Mouse (Mus musculus): ENCODE data around the gene Acad12. TPM values are rescaled to one million over a fixed set of nuclear protein-coding genes. Genes with fewer than 3 reads are reported as not detected.

Gene Acad12
- total RNA-seq, 2 experiments from 2014 or later: 0.38 to 1.8 TPM

Other genes starting within 250 kb of the Acad12 start
- 41.4 and 52.5 TPM in 2 replicates for gene Trafd1, start 233.3 kb downstream of the Acad12 start, total RNA-seq (2014; fragmentation: Nextera tagmentation)
- gene Trafd1, start 233.3 kb downstream of the Acad12 start, total RNA-seq (2017): 15.5 and 39.2 TPM in 2 replicates
- 45.2 and 47.0 TPM in 2 replicates for gene Naa25, start 221.0 kb downstream of the Acad12 start, total RNA-seq (2014; fragmentation: Nextera tagmentation)
- gene Naa25, start 221.0 kb downstream of the Acad12 start, total RNA-seq (2017): 78.7 and 127 TPM in 2 replicates
- not detected in 2 replicates for gene Tmem116, start 167.0 kb downstream of the Acad12 start, total RNA-seq (2014; fragmentation: Nextera tagmentation)
- 2.3 TPM in 1 of 2 replicates, not detected in the other for gene Tmem116, start 167.0 kb downstream of the Acad12 start, total RNA-seq (2017)
- 191 and 257 TPM in 2 replicates for gene Erp29, start 166.4 kb downstream of the Acad12 start, total RNA-seq (2014; fragmentation: Nextera tagmentation)
- gene Erp29, start 166.4 kb downstream of the Acad12 start, total RNA-seq (2017): 422 and 491 TPM in 2 replicates
- gene Adam1b, start 115.5 kb downstream of the Acad12 start, total RNA-seq (2014; fragmentation: Nextera tagmentation): 0.39 TPM in 1 of 2 replicates, not detected in the other
- not detected in 2 replicates for gene Adam1b, start 115.5 kb downstream of the Acad12 start, total RNA-seq (2017)
- gene Adam1a, start 73.5 kb downstream of the Acad12 start, total RNA-seq (2014; fragmentation: Nextera tagmentation): 1.4 and 3.0 TPM in 2 replicates
- gene Adam1a, start 73.5 kb downstream of the Acad12 start, total RNA-seq (2017): 2.9 and 5.0 TPM in 2 replicates
- gene Gm42878, start 73.5 kb downstream of the Acad12 start, total RNA-seq (2014; fragmentation: Nextera tagmentation): not detected in 2 replicates
- gene Gm42878, start 73.5 kb downstream of the Acad12 start, total RNA-seq (2017): not detected in 2 replicates
- gene Mapkapk5, start 73.0 kb downstream of the Acad12 start, total RNA-seq (2014; fragmentation: Nextera tagmentation): 135 and 143 TPM in 2 replicates
- 120 and 186 TPM in 2 replicates for gene Mapkapk5, start 73.0 kb downstream of the Acad12 start, total RNA-seq (2017)
- 98.2 and 116 TPM in 2 replicates for gene Aldh2, start 25.1 kb downstream of the Acad12 start, total RNA-seq (2014; fragmentation: Nextera tagmentation)
- gene Aldh2, start 25.1 kb downstream of the Acad12 start, total RNA-seq (2017): 189 and 268 TPM in 2 replicates
- gene Acad10, start 41.6 kb upstream of the Acad12 start, total RNA-seq (2014; fragmentation: Nextera tagmentation): 6.2 and 14.2 TPM in 2 replicates
- 1.4 and 6.3 TPM in 2 replicates for gene Acad10, start 41.6 kb upstream of the Acad12 start, total RNA-seq (2017)
- gene Brap, start 41.6 kb upstream of the Acad12 start, total RNA-seq (2014; fragmentation: Nextera tagmentation): 26.8 and 41.9 TPM in 2 replicates
- gene Brap, start 41.6 kb upstream of the Acad12 start, total RNA-seq (2017): 57.6 and 62.5 TPM in 2 replicates
- 117 and 144 TPM in 2 replicates for gene Atxn2, start 92.4 kb upstream of the Acad12 start, total RNA-seq (2014; fragmentation: Nextera tagmentation)
- gene Atxn2, start 92.4 kb upstream of the Acad12 start, total RNA-seq (2017): 39.4 and 41.0 TPM in 2 replicates
- 11.2 and 13.3 TPM in 2 replicates for gene Sh2b3, start 218.7 kb upstream of the Acad12 start, total RNA-seq (2014; fragmentation: Nextera tagmentation)
- gene Sh2b3, start 218.7 kb upstream of the Acad12 start, total RNA-seq (2017): 5.1 and 5.3 TPM in 2 replicates
- gene Pheta1, start 230.0 kb upstream of the Acad12 start, total RNA-seq (2014; fragmentation: Nextera tagmentation): 2.9 and 4.2 TPM in 2 replicates
- gene Pheta1, start 230.0 kb upstream of the Acad12 start, total RNA-seq (2017): 0.42 and 2.6 TPM in 2 replicates

All from megakaryocyte-erythroid progenitor cell, adult 5-6 weeks (primary cell).